In the genomic region with DNA sequence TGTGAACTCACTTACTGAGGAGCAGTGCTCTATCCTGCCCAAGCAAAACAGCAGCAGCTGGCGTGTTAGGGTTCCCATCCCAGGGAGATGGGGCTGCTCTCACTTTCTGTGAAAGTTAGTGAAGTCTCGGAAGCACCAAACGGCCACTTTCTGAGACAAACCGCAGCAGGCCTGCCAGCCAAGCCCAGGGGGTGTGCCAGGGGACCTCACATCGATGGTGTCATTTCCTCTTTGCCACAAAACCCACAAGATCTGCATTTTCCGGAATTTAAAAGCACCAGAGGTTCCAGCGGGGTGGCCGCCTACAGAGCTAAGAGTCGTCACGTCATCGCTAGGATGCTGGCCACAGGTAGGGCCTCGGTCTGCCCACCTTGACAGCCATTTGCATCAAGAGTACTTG, we compare ENCODE assay signal across 12 mouse cellular contexts.
DNase-seq lines count a peak whose midpoint lies in the region; ATAC-seq lines count a peak whose summit lies in the region.
"Had no signal": no experiment of that assay in that cellular context is flagged by ENCODE, and none has a peak within 500 bp of the region (broad histone marks: within the 10 kb centered on the region; RNA-seq: fewer than 3 reads in every experiment).

No protein-coding gene starts in this region.

- intact Hi-C loops in heart, postnatal 36 days (cut with DNase I) = no loop called here

- peak; percentile 79 for ATAC-seq in megakaryocyte progenitor cell, adult 5-6 weeks (replicated peaks; ENCODE audit: poor library complexity)
- ATAC-seq: forebrain, embryonic 15.5 days had no signal

- DNase-seq in heart, embryonic 10.5 days (ENCODE audit: low spot score) = no peak
- DNase-seq in heart, postnatal 36 days = no peak
- no peak for DNase-seq in embryonic facial prominence, embryonic 10.5 days (ENCODE audit: low spot score)
- DNase-seq in thymus, postnatal 14 days = peak; percentile 28
- no peak for DNase-seq in ovary, postnatal 10 days (ENCODE audit: low spot score)
- DNase-seq in Muller cell, postnatal 12 days (ENCODE audit: inconsistent ontology term) = no peak
- no peak for DNase-seq in gastrocnemius, postnatal 4 days (ENCODE audit: low spot score in 2 of 2)
- DNase-seq: adrenal gland, postnatal 36 days; heart, postnatal 4 days; right cerebral cortex, postnatal 4 days had no signal

- H3K27me3 ChIP-seq in heart, embryonic 10.5 days (ENCODE audit: insufficient read depth, poor library complexity, severe bottlenecking) = no peaks in the 10 kb centered on the region
- no peaks in the 10 kb centered on the region for H3K27me3 ChIP-seq in embryonic facial prominence, embryonic 10.5 days (replicated peaks; ENCODE audit: low read depth, poor library complexity, severe bottlenecking)
- H3K27me3 ChIP-seq: forebrain, embryonic 15.5 days had no signal

- H3K4me1 ChIP-seq in heart, embryonic 10.5 days = peaks cover 75% of the 10 kb centered on the region
- H3K4me1 ChIP-seq in embryonic facial prominence, embryonic 10.5 days = peaks cover 27% of the 10 kb centered on the region
- H3K4me1 ChIP-seq: forebrain, embryonic 15.5 days had no signal

- WGBS in heart, embryonic 10.5 days = 73% methylated on average over 12 of the region's 12 CpGs
- WGBS in embryonic facial prominence, embryonic 10.5 days = 84% methylated on average over 12 of the region's 12 CpGs

- peak overlapping the region; percentile 52; the same call in 1 of the 2 replicates for H3K27ac ChIP-seq in heart, embryonic 10.5 days
- 0 out of 2 replicates have a peak overlapping the region, but pooled peaks have one; percentile 4 for H3K27ac ChIP-seq in embryonic facial prominence, embryonic 10.5 days (replicated peaks)
- H3K27ac ChIP-seq: forebrain, embryonic 15.5 days had no signal

- H3K4me3 ChIP-seq in heart, embryonic 10.5 days = no peak overlapping the region
- H3K4me3 ChIP-seq in embryonic facial prominence, embryonic 10.5 days = no peak overlapping the region
- H3K4me3 ChIP-seq: forebrain, embryonic 15.5 days had no signal

- H3K9me3 ChIP-seq in heart, embryonic 10.5 days = no peaks in the 10 kb centered on the region
- no peaks in the 10 kb centered on the region for H3K9me3 ChIP-seq in embryonic facial prominence, embryonic 10.5 days
- H3K9me3 ChIP-seq: forebrain, embryonic 15.5 days had no signal

- peaks cover 14% of the 10 kb centered on the region for H3K36me3 ChIP-seq in heart, embryonic 10.5 days
- H3K36me3 ChIP-seq in embryonic facial prominence, embryonic 10.5 days (replicated peaks) = 0 out of 2 replicates have a peak, but pooled peaks cover 11% of the 10 kb centered on the region
- H3K36me3 ChIP-seq: forebrain, embryonic 15.5 days had no signal
